Mouse (Mus musculus): ENCODE data around the gene Coa4.

- 0 out of 2 replicates have a peak, but pooled peaks have one; percentile 38 for TF ChIP-seq CTCF (IDR thresholded peaks at IDR 0.05; ENCODE audit: low read depth)
- TF ChIP-seq EP300 (IDR thresholded peaks at IDR 0.05; ENCODE audit: low read depth): no peak
Observed at GRCm38 (mm10) chr7:100536804-100537518, at the start of gene Coa4.
